Mouse (Mus musculus): Measurements from ENCODE around the gene Lcn12.

The Lcn12 gene

GRCm38 (mm10) chr2:25460135-25460534, 33.6 kb downstream of the Lcn12 start:
- no peak for DNase-seq (ENCODE audit: low spot score)

GRCm38 (mm10) chr2:25458911-25459310, 34.8 kb downstream of the Lcn12 start:
- no peak for DNase-seq (ENCODE audit: low spot score)

DNA sequence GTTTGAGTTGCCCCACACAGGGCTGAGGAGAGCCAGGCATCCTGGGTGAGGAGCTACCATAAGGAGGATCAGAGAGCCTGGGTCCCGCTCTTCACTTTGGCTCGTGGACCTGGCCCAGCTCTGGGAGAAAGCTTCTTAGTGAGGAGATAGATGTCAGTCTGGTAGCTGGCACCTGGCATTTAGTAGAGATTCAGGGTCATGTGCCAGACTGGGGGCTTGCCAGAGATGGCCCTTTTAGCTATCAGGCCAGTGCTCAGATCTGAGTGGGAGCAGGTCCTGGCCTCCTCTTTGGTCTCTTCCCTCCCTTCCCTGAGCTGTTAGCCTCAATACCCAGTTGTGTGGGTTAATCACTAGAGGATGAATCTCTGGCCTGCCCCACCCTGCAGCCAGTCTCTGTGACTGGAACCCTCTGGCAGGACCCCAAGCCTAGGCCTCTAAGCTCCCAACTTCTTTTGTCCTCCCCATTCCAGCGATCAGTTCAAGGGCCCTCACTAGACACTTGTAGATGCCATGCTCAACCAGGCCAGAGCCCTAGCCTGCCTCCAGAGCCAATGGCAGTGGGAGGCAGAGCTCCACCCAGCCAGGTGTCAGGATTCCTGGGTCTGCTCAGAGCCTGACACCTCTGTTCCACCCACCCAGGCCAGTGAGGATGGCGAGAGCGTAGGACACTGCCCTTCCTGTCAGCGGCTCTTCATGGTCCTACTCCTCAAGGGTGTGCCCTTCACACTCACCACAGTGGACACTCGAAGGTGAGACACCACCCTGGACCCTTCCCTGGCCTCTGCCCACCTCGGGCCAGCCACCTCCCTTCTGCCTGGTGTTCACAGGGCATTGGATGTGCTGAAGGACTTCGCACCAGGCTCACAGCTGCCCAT, 36.5 kb downstream of the Lcn12 start:
- DNase-seq (ENCODE audit: low spot score): no peak

DNA sequence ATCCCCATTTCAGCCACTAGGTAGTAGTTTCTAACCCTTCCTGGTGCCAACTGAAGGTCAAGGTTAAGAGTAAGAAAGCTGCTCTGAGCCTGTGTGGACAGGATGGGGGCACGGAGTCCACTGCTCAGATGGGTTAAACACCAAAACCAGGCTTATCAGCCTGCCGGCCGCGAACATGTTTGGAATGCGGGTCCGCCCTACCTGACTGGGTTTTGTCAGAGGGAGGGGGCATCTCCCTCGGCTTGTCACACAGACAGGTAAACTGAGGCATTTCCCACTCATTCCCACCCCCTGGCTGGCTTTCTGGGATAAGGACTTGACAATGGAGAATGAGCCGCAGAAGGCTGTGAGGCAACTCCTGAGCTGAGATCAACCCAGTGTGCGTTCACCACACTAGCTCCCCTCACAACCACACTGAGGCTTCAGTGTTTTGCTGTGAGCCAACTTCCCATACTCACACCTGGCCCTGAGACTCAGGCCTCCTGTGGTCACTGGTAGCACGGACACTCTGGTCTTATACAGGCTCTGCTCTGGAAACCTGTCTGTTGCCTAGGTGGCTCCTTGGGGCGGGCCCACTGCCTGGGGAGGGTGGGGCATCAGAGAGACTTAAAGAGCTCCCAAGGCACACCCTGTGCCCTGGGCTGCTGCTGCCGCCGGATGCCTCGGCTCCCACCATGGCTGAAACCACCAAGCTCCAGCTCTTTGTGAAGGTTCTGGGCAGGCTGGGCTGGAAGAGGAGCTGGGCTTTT, 37.3 kb downstream of the Lcn12 start, which contains the start of gene Clic3:
Gene Clic3, plus strand, starts transcription at position 634 of the 749 bp plus-strand sequence.
- DNase-seq (ENCODE audit: low spot score): no peak

DNA sequence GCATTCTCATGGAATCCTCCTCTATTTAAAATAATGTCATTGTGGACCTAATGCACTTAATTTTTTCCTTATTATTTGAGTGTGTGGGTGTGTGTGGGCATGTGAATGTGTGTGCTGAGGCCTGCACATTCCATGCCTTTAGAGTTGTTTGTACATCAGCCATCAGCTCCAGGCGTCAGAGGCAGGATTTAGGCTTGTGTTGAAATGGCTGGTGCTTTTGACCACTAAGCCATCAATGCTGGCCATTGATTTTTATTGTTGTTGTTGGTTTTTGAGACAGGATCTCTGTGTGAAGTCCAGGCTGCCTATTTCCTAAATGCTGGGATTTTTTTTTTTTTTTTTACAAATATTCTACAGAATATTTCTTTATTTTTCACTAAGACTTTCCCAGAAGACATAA, 40.8 kb downstream of the Lcn12 start:
- DNase-seq (ENCODE audit: low spot score): no peak

DNA sequence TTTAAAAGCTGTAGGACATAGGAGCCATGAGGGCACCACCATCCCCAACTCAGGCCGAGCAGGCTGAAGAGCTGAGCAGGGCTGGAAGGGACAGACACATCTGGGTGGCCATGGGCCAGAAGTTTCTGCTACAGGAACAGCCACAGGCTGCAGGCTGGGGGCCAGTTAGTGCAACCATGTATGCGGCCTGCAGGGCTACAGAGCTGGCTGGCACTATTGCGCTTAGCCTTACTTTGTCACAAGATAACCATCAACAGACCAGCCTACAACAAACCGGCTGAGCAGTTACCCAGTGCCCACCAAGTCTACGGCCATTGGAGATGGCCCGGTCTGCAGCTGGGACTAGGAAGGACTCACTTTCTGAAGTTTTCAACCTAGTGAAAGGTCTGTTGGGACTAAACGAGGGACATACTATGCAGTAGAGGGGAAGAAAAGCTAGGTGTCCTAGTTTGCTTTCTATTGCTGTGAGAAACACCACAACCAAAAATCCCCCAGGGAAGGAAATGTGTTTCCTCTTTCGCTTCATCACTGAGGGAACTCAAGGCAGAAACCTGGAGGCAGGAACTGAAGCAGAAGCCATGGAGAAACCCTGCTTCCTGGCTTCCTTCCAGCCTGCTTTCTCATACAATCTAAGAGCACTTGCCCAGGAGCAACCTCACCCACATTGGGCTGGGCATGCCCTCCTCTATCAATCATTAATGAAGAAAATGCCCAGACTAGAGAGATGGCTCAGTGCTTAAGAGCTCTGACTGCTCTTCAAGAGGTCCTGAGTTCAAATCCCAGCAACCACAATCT, 42.7 kb downstream of the Lcn12 start:
- DNase-seq (ENCODE audit: low spot score): no peak

- DNase-seq (ENCODE audit: low spot score): no peak
These were observed 51.0 kb downstream of the Lcn12 start for GRCm38 (mm10) chr2:25442682-25443081.

DNA sequence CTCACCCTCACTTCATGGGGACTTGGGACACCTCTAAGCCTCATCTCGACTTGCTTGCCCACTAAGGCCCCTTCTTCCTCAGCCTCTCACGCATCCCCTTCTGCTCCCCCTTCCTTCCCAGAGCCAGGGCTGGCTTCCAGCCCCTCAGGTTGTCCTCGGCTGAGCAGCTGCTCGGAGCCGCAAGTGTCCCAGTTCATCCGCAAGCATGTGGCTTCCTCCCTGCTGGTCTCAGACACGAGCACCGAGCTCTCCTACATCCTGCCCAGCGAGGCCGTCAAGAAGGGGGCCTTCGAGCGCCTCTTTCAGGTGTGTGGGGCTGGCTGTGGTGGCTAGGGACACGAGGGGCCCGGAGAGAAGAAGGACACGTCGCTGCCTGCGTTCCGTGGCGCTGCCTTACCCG, 52.6 kb downstream of the Lcn12 start:
- no peak for DNase-seq (ENCODE audit: low spot score)
